Mouse (Mus musculus): ENCODE data around the gene Col9a2.

- TF ChIP-seq GATA1 (IDR thresholded peaks at IDR 0.05; ENCODE audit: borderline replicate concordance, low read length) (no peak), CTCF (IDR thresholded peaks at IDR 0.05; ENCODE audit: low read depth, low read length) (no peak), POLR2AphosphoS5 (IDR thresholded peaks at IDR 0.05; ENCODE audit: insufficient replicate concordance, low read depth, low read length) (no peak), TAL1 (conservative IDR thresholded peaks at IDR 0.05; ENCODE audit: low read depth, low read length) (no peak), GATA2 (IDR thresholded peaks at IDR 0.05; ENCODE audit: borderline replicate concordance, low read depth, low read length) (no peak)
These were observed 13.5 kb upstream of the Col9a2 start for GRCm38 (mm10) chr4:121025681-121026080.
